Comparison of ENCODE assay signal across 22 mouse cellular contexts in genomic region chr8:121136856-121137255, GRCm38 (mm10). TPM values are rescaled to one million over a fixed set of nuclear protein-coding genes. Genes with fewer than 3 reads are reported as not detected.
A peak's percentile ranks its signal among the peaks of the same experiment; 100 is the strongest.
DNase-seq lines count a peak whose midpoint lies in the region; ATAC-seq and TF ChIP-seq lines count a peak whose summit lies in the region.
"Had no signal": no experiment of that assay in that cellular context is flagged by ENCODE, and none has a peak within 500 bp of the region (broad histone marks: within the 10 kb centered on the region; RNA-seq: fewer than 3 reads in every experiment).

No protein-coding gene starts in this region.

- peak; percentile 22; the same call in 1 of the 2 replicates for TF ChIP-seq CTCF in forebrain, postnatal 0 days (IDR thresholded peaks at IDR 0.05; ENCODE audit: low read depth)
- TF ChIP-seq CTCF in layer of hippocampus, adult 2 months (conservative IDR thresholded peaks at IDR 0.05): peak; percentile 24
- TF ChIP-seq CTCF in E14TG2a.4 (conservative IDR thresholded peaks at IDR 0.05; ENCODE audit: low read length): peak; percentile 40
- TF ChIP-seq CTCF in stomach, postnatal 0 days (IDR thresholded peaks at IDR 0.05; ENCODE audit: low read depth): peak; percentile 18; the same call in 1 of the 2 replicates

- H3K27me3 ChIP-seq in forebrain, postnatal 0 days (ENCODE audit: insufficient read depth, low read length): peaks cover 15% of the 10 kb centered on the region
- peaks cover 42% of the 10 kb centered on the region for H3K27me3 ChIP-seq in forebrain, embryonic 12.5 days
- peaks cover 43% of the 10 kb centered on the region for H3K27me3 ChIP-seq in E14TG2a.4 (ENCODE audit: insufficient read depth, low read length)
- H3K27me3 ChIP-seq in stomach, postnatal 0 days (ENCODE audit: control insufficient read depth, insufficient read depth, low read length): no peaks in the 10 kb centered on the region

- H3K36me3 ChIP-seq in forebrain, postnatal 0 days (ENCODE audit: insufficient read depth): no peaks in the 10 kb centered on the region
- H3K36me3 ChIP-seq in forebrain, embryonic 12.5 days (replicated peaks): no peaks in the 10 kb centered on the region
- H3K36me3 ChIP-seq in E14TG2a.4 (ENCODE audit: insufficient read depth, low read length): no peaks in the 10 kb centered on the region
- no peaks in the 10 kb centered on the region for H3K36me3 ChIP-seq in stomach, postnatal 0 days (ENCODE audit: control insufficient read depth, insufficient read depth, low read length)
- H3K36me3 ChIP-seq: heart, embryonic 15.5 days; hindbrain, embryonic 10.5 days had no signal

- 89% methylated on average over 6 of the region's 6 CpGs for WGBS in forebrain, postnatal 0 days
- 90% methylated on average over 6 of the region's 6 CpGs for WGBS in forebrain, embryonic 12.5 days
- 95% methylated on average over 6 of the region's 6 CpGs for WGBS in stomach, postnatal 0 days

- H3K27ac ChIP-seq in forebrain, postnatal 0 days (ENCODE audit: low read depth, low read length): no peak overlapping the region
- no peak overlapping the region for H3K27ac ChIP-seq in forebrain, embryonic 12.5 days
- H3K27ac ChIP-seq in layer of hippocampus, adult 2 months: no peak overlapping the region
- no peak overlapping the region for H3K27ac ChIP-seq in stomach, postnatal 0 days (replicated peaks)
- H3K27ac ChIP-seq: embryonic facial prominence, embryonic 10.5 days; heart, embryonic 15.5 days; hindbrain, embryonic 10.5 days; hindbrain, embryonic 14.5 days had no signal

- no peak overlapping the region for H3K4me3 ChIP-seq in forebrain, postnatal 0 days (ENCODE audit: low read depth, low read length)
- no peak overlapping the region for H3K4me3 ChIP-seq in forebrain, embryonic 12.5 days (replicated peaks)
- H3K4me3 ChIP-seq in layer of hippocampus, adult 2 months: no peak overlapping the region
- H3K4me3 ChIP-seq in E14TG2a.4 (replicated peaks; ENCODE audit: low read length): no peak overlapping the region
- no peak overlapping the region for H3K4me3 ChIP-seq in stomach, postnatal 0 days (ENCODE audit: low read depth, low read length)
- H3K4me3 ChIP-seq: embryonic facial prominence, embryonic 10.5 days; heart, embryonic 15.5 days; hindbrain, embryonic 10.5 days had no signal

- no peaks in the 10 kb centered on the region for H3K4me1 ChIP-seq in forebrain, postnatal 0 days (ENCODE audit: insufficient read depth)
- H3K4me1 ChIP-seq in forebrain, embryonic 12.5 days: no peaks in the 10 kb centered on the region
- peaks cover 6% of the 10 kb centered on the region for H3K4me1 ChIP-seq in E14TG2a.4 (replicated peaks; ENCODE audit: low read depth, low read length)
- H3K4me1 ChIP-seq in stomach, postnatal 0 days (replicated peaks; ENCODE audit: control insufficient read depth, insufficient read depth): no peaks in the 10 kb centered on the region
- H3K4me1 ChIP-seq: hindbrain, embryonic 10.5 days had no signal

- no peak for TF ChIP-seq EP300 in stomach, postnatal 0 days (optimal IDR thresholded peaks at IDR 0.05)

- DNase-seq in forebrain, postnatal 0 days: no peak
- no peak for DNase-seq in layer of hippocampus, adult 2 months (ENCODE audit: low spot score in 2 of 2)
- no peak for DNase-seq in layer of hippocampus, postnatal 14 days (ENCODE audit: low spot score in 2 of 2)
- DNase-seq in stomach, postnatal 0 days (ENCODE audit: low spot score): no peak
- no peak for DNase-seq in urinary bladder, postnatal 4 days (ENCODE audit: low spot score in 2 of 2)
- DNase-seq: adrenal gland, adult 8-10 months; adrenal gland, postnatal 36 days; B cell, adult 2 months; cerebellum, adult 2 months; cerebellum, postnatal 10 days; gastrocnemius, postnatal 10 days; heart, adult 18-20 months had no signal

- ATAC-seq in forebrain, postnatal 0 days: no peak
- ATAC-seq in forebrain, embryonic 12.5 days (ENCODE audit: low FRiP score): no peak
- no peak for ATAC-seq in stomach, postnatal 0 days (ENCODE audit: low FRiP score, low TSS enrichment)
- ATAC-seq: CD4-positive, CD25-positive, alpha-beta regulatory T cell, adult 4 months; forebrain, embryonic 14.5 days; Patski had no signal

- no peak overlapping the region for H3K9ac ChIP-seq in forebrain, postnatal 0 days
- no peak overlapping the region for H3K9ac ChIP-seq in forebrain, embryonic 12.5 days
- H3K9ac ChIP-seq in stomach, postnatal 0 days (ENCODE audit: low read length): no peak overlapping the region
- H3K9ac ChIP-seq: heart, embryonic 15.5 days; hindbrain, embryonic 14.5 days had no signal

- H3K4me2 ChIP-seq in forebrain, postnatal 0 days (ENCODE audit: low read depth): no peak overlapping the region
- H3K4me2 ChIP-seq in forebrain, embryonic 12.5 days: no peak overlapping the region
- H3K4me2 ChIP-seq in stomach, postnatal 0 days (replicated peaks; ENCODE audit: low read depth): no peak overlapping the region
- H3K4me2 ChIP-seq: heart, embryonic 11.5 days; heart, embryonic 15.5 days; hindbrain, embryonic 14.5 days had no signal

- no peaks in the 10 kb centered on the region for H3K9me3 ChIP-seq in forebrain, postnatal 0 days (ENCODE audit: low read length)
- H3K9me3 ChIP-seq in forebrain, embryonic 12.5 days: peaks cover 17% of the 10 kb centered on the region
- peaks cover 13% of the 10 kb centered on the region for H3K9me3 ChIP-seq in E14TG2a.4 (ENCODE audit: low read length)
- no peaks in the 10 kb centered on the region for H3K9me3 ChIP-seq in stomach, postnatal 0 days (ENCODE audit: control insufficient read depth, low read length)
- H3K9me3 ChIP-seq: heart, embryonic 15.5 days had no signal

RNA-seq across cellular contexts. Expression of gene Foxl1, which starts 9.1 kb away (rescaled TPM):
- total RNA-seq in forebrain, postnatal 0 days (2014; rRNA removed): 0.19 TPM in 1 of 2 replicates, not detected in the other
- 0.06 TPM in 1 of 2 replicates, not detected in the other for polyA plus RNA-seq in forebrain, postnatal 0 days (2015; fragmentation: Nextera tagmentation; extraction: Ambion mirVana)
- polyA plus RNA-seq in forebrain, embryonic 12.5 days (2016; fragmentation: Nextera tagmentation; extraction: Ambion mirVana): 0.18 and 0.36 TPM in 2 replicates
- total RNA-seq in layer of hippocampus, adult 2 months (2021): under 1 TPM in 1 of 2 experiments, not detected in 1; 0.13 TPM
- not detected for total RNA-seq in layer of hippocampus, postnatal 14 days (2021)
- 2.8 and 2.9 TPM in 2 replicates for polyA plus RNA-seq in stomach, postnatal 0 days (2015; fragmentation: Nextera tagmentation; extraction: Ambion mirVana)
- polyA plus RNA-seq: CD4-positive, CD25-positive, alpha-beta regulatory T cell, adult 4 months; cerebellum, adult 2 months had no signal

RNA-seq across cellular contexts. Expression of gene Foxc2, which starts 20.9 kb away (rescaled TPM):
- total RNA-seq in forebrain, postnatal 0 days (2014; rRNA removed): 3.1 and 6.5 TPM in 2 replicates
- 2.6 and 2.7 TPM in 2 replicates for polyA plus RNA-seq in forebrain, postnatal 0 days (2015; fragmentation: Nextera tagmentation; extraction: Ambion mirVana)
- 3.3 and 4.6 TPM in 2 replicates for polyA plus RNA-seq in forebrain, embryonic 12.5 days (2016; fragmentation: Nextera tagmentation; extraction: Ambion mirVana)
- total RNA-seq in layer of hippocampus, adult 2 months (2021): 1 to 10 TPM; 1.0 to 1.1 TPM
- total RNA-seq in layer of hippocampus, postnatal 14 days (2021): 1 to 10 TPM in 1 of 2 experiments, under 1 TPM in 1; 0.95 to 1.6 TPM
- polyA plus RNA-seq in stomach, postnatal 0 days (2015; fragmentation: Nextera tagmentation; extraction: Ambion mirVana): 0.40 and 0.41 TPM in 2 replicates
- polyA plus RNA-seq: CD4-positive, CD25-positive, alpha-beta regulatory T cell, adult 4 months had no signal

RNA-seq across cellular contexts. Expression of gene Mthfsd, which starts 28.7 kb away (rescaled TPM):
- 38.7 and 76.5 TPM in 2 replicates for total RNA-seq in forebrain, postnatal 0 days (2014; rRNA removed)
- 30.3 and 33.3 TPM in 2 replicates for polyA plus RNA-seq in forebrain, postnatal 0 days (2015; fragmentation: Nextera tagmentation; extraction: Ambion mirVana)
- 55.0 and 60.2 TPM in 2 replicates for polyA plus RNA-seq in forebrain, embryonic 12.5 days (2016; fragmentation: Nextera tagmentation; extraction: Ambion mirVana)
- total RNA-seq in layer of hippocampus, adult 2 months (2021): 10 to 100 TPM; 38.8 to 46.1 TPM
- total RNA-seq in layer of hippocampus, postnatal 14 days (2021): 10 to 100 TPM; 35.6 to 35.9 TPM
- polyA plus RNA-seq in stomach, postnatal 0 days (2015; fragmentation: Nextera tagmentation; extraction: Ambion mirVana): 33.0 and 38.1 TPM in 2 replicates

RNA-seq across cellular contexts. Expression of gene Foxf1, which starts 52.7 kb away (rescaled TPM):
- 1.3 and 2.3 TPM in 2 replicates for total RNA-seq in forebrain, postnatal 0 days (2014; rRNA removed)
- polyA plus RNA-seq in forebrain, postnatal 0 days (2015; fragmentation: Nextera tagmentation; extraction: Ambion mirVana): 1.4 and 1.6 TPM in 2 replicates
- polyA plus RNA-seq in forebrain, embryonic 12.5 days (2016; fragmentation: Nextera tagmentation; extraction: Ambion mirVana): 0.08 and 1.0 TPM in 2 replicates
- total RNA-seq in layer of hippocampus, adult 2 months (2021): under 1 TPM; 0.49 to 0.71 TPM
- total RNA-seq in layer of hippocampus, postnatal 14 days (2021): 1 to 10 TPM in 1 of 2 experiments, under 1 TPM in 1; 0.92 to 1.5 TPM
- 59.3 and 64.0 TPM in 2 replicates for polyA plus RNA-seq in stomach, postnatal 0 days (2015; fragmentation: Nextera tagmentation; extraction: Ambion mirVana)
